Mouse (Mus musculus) layer of hippocampus, adult 8-10 months (tissue): ENCODE data around the gene Rabl3. TPM values are rescaled to one million over a fixed set of nuclear protein-coding genes. Genes with fewer than 3 reads are reported as not detected.

Source experiments
- DNase-seq, 2 experiments: peaks; one replicate each; pipeline ENCODE4 v3.0.0; 2022; ENCODE audit warnings: low spot score in 2 of 2
- total RNA-seq, 4 experiments: library from RNA; stranded (reverse); gene quantifications; 2 replicates each; pipeline ENCODE4 v1.2.4; 2022

The Rabl3 gene
- total RNA-seq, 4 experiments from 2014 or later, result 7.6 to 10.0 (median 8.7) TPM

GRCm38 (mm10) chr16:37591551-37591950 lies 51.9 kb downstream of the Rabl3 start:
- DNase-seq, result no peak

DNA sequence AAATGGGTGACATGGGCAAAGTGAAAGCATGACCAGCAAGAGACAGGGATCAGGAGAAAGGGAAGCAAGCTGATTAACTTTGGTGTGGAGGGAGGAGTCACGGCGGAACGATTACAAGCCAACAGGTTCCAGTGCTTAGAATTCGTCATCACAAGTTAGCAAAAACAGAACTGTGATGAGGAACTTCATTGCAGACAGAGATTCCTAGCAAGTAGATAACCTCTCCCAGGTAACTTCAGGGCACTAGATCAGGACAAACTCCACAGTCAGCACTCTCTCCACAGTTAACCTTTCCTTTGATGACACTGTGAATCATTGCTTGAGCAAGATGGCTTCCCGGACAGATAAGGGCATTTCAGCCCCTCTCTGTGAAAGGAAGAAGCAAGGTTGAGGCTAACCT lies 57.7 kb downstream of the Rabl3 start:
- DNase-seq, result no peak

DNA sequence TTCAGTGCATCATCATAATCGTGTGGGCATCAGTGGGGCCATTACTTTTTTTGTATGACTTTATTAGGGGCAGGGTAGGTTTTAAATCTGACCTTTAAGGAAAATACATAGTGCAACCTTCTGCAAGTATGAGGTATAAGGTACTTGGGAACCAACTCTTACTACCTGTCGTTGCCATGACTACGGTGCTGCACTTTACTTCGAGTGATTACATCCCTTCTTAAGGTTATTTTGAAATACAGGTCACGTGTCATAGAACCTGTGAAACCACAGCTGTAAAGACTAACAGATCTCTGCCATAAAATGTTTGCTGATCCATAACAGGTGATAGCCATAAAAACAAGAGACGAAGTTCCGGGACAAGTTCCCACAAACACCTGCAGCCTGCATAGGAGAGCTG lies 58.8 kb downstream of the Rabl3 start:
- DNase-seq, result no peak

DNA sequence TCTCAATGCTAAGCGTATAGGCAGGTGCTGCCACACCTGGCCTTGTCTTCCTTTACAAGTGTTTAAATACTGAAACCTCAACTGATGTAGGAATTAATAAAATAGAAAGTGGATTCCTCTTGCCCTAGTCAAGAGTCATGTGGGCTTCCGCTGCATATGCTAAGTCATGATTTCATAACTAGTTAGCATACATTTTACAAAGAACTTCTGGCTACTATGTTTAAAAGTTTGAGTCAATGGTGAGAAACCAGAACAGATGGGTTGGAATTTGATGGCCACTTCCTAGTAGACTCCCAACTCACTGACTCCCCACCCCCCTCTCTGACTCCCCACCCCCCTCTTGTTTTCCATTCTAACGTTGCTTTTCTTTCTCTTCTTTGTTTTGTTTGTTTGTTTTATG lies 59.6 kb downstream of the Rabl3 start:
- DNase-seq, result no peak

DNA sequence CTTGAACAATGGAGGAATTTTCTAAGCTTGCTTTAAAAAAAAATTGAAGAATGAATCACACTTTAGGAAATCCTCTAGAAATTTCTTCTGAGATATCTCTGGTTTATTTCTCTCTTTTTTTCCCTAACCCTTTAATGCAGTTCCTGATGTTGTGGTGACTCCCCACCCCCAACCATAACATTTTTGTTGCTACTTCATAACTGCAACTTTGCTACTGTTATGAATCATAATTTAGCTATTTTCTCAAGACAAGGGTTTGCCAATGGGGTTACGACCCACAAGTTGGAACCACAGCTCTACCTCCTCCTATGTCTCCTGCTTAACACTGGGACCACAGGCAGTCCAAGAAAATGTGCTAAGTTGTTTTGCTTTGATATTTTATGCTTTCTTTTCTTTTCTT lies 63.7 kb downstream of the Rabl3 start:
- no peak for DNase-seq

- no peak for DNase-seq
Observed at GRCm38 (mm10) chr16:37604243-37604642, 64.6 kb downstream of the Rabl3 start.

GRCm38 (mm10) chr16:37610333-37610732 lies 70.6 kb downstream of the Rabl3 start:
- no peak for DNase-seq

DNA sequence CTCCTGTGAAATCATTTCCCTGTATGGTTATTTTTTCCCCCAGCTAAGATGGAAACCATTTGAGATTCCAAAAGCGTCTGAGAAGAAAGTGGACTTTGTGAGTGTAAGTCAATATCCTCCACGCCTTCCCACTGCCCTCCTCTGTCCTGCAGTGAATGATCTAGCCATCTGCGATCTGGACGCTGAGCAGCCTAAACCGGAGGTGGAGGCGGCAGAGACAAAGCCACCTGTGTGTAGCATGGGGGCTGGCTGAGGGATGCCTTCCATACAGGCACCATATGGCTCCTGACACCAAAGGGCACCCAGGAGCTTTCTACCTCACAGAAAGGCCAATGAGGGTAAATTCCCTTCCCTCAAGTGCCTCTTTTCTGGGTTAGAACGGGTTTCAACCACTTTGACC lies 71.4 kb downstream of the Rabl3 start:
- no peak for DNase-seq

- no peak for DNase-seq
Observed at GRCm38 (mm10) chr16:37612013-37612412, 72.3 kb downstream of the Rabl3 start.

DNA sequence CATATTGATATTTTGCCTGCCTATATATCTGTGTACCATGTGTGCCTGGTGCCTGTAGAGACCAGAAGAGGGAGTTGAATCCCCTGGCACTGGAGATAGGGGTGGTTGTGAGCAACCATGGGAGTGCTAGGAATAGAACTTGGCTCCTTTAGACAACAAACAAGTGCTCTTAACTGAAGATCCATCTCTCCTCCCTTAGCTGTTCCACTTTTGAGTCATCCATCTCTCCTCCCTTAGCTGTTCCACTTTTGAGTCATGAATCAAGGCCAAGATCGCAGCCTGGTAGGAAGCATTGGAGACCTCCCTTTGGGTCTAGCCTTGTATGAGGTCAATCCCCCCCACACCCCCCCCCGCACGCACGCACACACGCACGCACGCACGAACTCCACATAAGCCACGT lies 74.9 kb downstream of the Rabl3 start:
- DNase-seq, result no peak

DNA sequence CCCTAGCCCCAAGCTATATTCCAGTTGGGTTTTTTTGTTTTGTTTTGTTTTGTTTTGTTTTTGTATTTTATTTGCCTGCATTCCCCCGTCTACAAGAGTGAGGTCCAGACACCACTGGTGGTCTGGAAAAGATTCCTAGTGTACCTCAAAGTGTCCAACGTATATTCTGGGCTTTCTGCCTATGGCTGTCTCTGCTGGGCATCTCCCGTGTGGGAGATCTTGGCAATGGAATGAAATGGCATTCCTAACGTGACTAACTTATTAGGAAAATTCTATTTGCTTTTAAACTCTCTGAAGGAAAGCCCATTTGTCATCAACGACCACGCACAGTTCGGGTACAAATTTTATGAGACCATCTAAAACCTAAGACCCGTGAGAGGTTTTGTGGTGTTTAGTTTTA lies 75.7 kb downstream of the Rabl3 start:
- DNase-seq, result no peak

GRCm38 (mm10) chr16:37616104-37616503 lies 76.4 kb downstream of the Rabl3 start:
- no peak for DNase-seq

DNA sequence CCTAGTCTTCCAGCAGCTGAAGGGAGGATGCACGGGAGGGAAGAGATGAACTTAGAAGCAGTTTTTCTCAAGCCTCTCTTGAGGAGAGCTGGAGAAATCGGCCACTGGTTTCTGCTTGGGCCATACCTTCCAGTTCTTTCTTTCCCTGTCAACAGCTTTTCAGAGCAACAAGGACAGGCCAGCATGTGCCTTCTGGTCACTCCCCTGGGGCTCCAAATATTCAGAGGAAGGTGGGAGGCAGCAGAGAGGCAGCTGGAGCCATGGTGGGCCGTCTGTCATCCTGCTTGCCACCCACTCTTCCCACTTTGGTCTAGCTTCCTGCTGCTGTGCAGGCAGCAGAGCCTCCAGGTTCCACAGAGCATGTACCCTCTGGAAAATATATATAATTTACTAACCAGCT lies 78.0 kb downstream of the Rabl3 start:
- peak; percentile 69 to 71 for DNase-seq

Other genes starting within 250 kb of the Rabl3 start
- gene Stxbp5l, start 154.9 kb upstream of the Rabl3 start, total RNA-seq, result 100 to 1,000 TPM; 114 to 148 (median 127) TPM
- 10 to 100 TPM; 16.7 to 18.6 (median 17.6) TPM for gene Gtf2e1, start 96 bp upstream of the Rabl3 start, total RNA-seq
- gene Hgd, start 40.3 kb downstream of the Rabl3 start, total RNA-seq, result under 1 TPM in 1 of 4 experiments, not detected in 3; 0.47 TPM
- gene Ndufb4, start 114.6 kb downstream of the Rabl3 start, total RNA-seq, result 10 to 100 TPM; 66.8 to 77.5 (median 69.6) TPM
- gene Fstl1, start 237.0 kb downstream of the Rabl3 start, total RNA-seq, result 10 to 100 TPM; 33.3 to 45.7 (median 36.2) TPM